7 mouse cellular contexts compared by ENCODE assay signal in the genomic region with DNA sequence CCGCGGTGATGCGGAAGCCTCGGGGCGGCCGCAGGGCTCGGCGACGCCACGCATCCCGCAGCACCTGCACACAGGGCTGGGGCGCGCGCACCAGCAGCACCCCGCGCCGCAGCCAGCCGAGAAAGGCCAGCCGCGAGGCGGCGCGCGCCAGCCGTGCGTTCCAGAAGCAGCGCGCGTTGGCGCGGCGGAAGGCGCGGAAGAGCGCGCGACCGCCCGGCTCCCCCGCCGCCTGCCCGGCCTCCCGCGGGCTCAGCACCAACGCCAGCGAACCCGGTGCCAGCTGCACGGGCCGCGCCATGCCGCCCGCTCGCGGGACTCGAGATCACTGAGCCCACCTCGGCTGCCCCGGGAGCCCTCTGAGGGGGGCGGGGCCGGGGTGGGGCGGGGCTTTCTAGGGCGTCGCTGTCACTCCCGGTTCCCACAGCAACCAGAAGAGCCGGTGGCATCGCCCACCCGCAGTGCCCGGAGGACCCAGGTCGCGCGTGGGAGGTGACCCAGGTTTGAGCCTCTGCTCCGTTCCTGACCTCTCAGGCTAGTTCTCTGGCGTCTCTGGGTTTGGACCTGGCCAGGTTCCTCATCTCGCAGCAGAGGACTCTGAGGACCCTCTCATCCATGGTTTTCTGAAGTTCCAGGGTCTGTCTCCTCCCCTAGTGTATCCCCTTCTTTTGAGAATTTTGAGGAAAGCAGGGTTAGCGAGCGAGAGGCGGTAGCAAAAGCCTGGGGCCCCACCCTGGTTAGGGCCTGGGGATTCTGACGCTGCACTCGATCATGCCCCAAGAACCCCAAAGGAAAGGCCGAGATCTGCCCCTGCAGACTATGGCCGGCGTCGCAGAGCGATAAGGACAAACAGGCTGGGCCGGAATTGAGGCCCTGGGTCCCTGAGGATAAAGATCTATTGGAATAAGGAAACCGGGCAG. TPM values are rescaled to one million over a fixed set of nuclear protein-coding genes. Genes with fewer than 3 reads are reported as not detected.
DNase-seq lines count a peak whose midpoint lies in the region.

A gene (minus strand): TSS at position 358 of the 917 bp plus-strand sequence.

- H3K27ac ChIP-seq in midbrain, embryonic 10.5 days (replicated peaks) = peak within 1 kb of the TSS; percentile 83

- H3K4me1 ChIP-seq in midbrain, embryonic 10.5 days = peaks cover 34% of the 10 kb centered on the region

- DNase-seq in adrenal gland, adult 2 months = peak; percentile 73
- DNase-seq in embryo, embryonic 10 days (ENCODE audit: low spot score) = peak; percentile 79
- peak; percentile 21 to 40 for DNase-seq in gastrocnemius, postnatal 4 days (ENCODE audit: low spot score in 2 of 2)
- peak; percentile 11 for DNase-seq in kidney, adult 11 months
- DNase-seq in left cerebral cortex, postnatal 4 days = peak; percentile 57
- DNase-seq in midbrain, embryonic 10.5 days (ENCODE audit: low spot score) = peak; percentile 78
- peak; percentile 10 to 47 for DNase-seq in spleen, adult 18-20 months

- peaks cover 61% of the 10 kb centered on the region for H3K27me3 ChIP-seq in midbrain, embryonic 10.5 days (ENCODE audit: low read depth, poor library complexity, severe bottlenecking)

- intact Hi-C loops in left cerebral cortex, postnatal 4 days (cut with DNase I) = loop anchor here (10.0 kb wide), 1 partner anchor 71 kb away; a partner anchor contains a TSS

- H3K9me3 ChIP-seq in midbrain, embryonic 10.5 days (replicated peaks) = no peaks in the 10 kb centered on the region

- peak within 1 kb of the TSS; percentile 78 for H3K4me3 ChIP-seq in midbrain, embryonic 10.5 days

- no peaks in the 10 kb centered on the region for H3K36me3 ChIP-seq in midbrain, embryonic 10.5 days

- WGBS in midbrain, embryonic 10.5 days = 2% methylated on average over 85 of the region's 85 CpGs

RNA-seq across cellular contexts. Expression of the gene that starts here (rescaled TPM):
- total RNA-seq in adrenal gland, adult 2 months (2021) = 1 to 10 TPM in 1 of 2 experiments, under 1 TPM in 1; 0.61 to 1.1 TPM
- 0.18 TPM in 1 of 2 replicates, not detected in the other for polyA plus RNA-seq in adrenal gland, adult 2 months (2012; rRNA removed)
- total RNA-seq in gastrocnemius, postnatal 4 days (2021) = 1 to 10 TPM in 1 of 2 experiments, under 1 TPM in 1; 0.64 to 1.1 TPM
- total RNA-seq in left cerebral cortex, postnatal 4 days (2021) = 1 to 10 TPM; 5.4 to 5.6 TPM
- polyA plus RNA-seq in midbrain, embryonic 10.5 days (2016; fragmentation: Nextera tagmentation; extraction: Ambion mirVana) = 2.3 and 3.1 TPM in 2 replicates

Comparison
In these comparisons a context has a peak if more than half of its experiments do, and no peak if none do; other contexts are left out.
1. Peak in every context shown above with its lines: DNase-seq, H3K4me3 ChIP-seq and H3K27ac ChIP-seq.
2. DNase-seq: peak in every context shown above with its lines; median percentile 79 in embryo, embryonic 10 days; 78 in midbrain, embryonic 10.5 days; 73 in adrenal gland, adult 2 months; 57 in left cerebral cortex, postnatal 4 days; 30 in gastrocnemius, postnatal 4 days; 28 in spleen, adult 18-20 months; 11 in kidney, adult 11 months.